Mouse (Mus musculus) CH12.LX (cell line): Measurements from ENCODE around the gene Ttll4.

ENCODE experiments used
- BHLHE40 ChIP-seq: IDR thresholded peaks from 2 replicates; pipeline ENCODE4 v1.6.1; 2011; ENCODE audit warnings: mild to moderate bottlenecking, low read depth, low read length, improper control_type of control experiment
- CTCF ChIP-seq, 2 experiments: IDR thresholded peaks in 1 of 2; conservative IDR thresholded peaks in 1 of 2; 2 replicates each; pipeline ENCODE4 v1.5.1; 2011 to 2012; ENCODE audit warnings: low read depth in 2 of 2, low read length in 2 of 2, improper control_type of control experiment in 1 of 2, inconsistent platforms in 1 of 2, mild to moderate bottlenecking in 1 of 2, moderate library complexity in 1 of 2
- ETS1 ChIP-seq: conservative IDR thresholded peaks from 2 replicates; pipeline ENCODE4 v1.6.1; 2012; ENCODE audit warnings: low read depth, mild to moderate bottlenecking, inconsistent platforms, low read length, improper control_type of control experiment, moderate library complexity
- NRF1 ChIP-seq: IDR thresholded peaks from 2 replicates; pipeline ENCODE4 v1.6.1; 2014; ENCODE audit warnings: low read depth, mild to moderate bottlenecking, inconsistent platforms, low read length, improper control_type of control experiment, moderate library complexity
- POLR2A ChIP-seq: IDR thresholded peaks from 2 replicates; pipeline ENCODE4 v1.6.1; 2011; ENCODE audit warnings: low read depth, mild to moderate bottlenecking, improper control_type of control experiment, low read length
- USF1 ChIP-seq: IDR thresholded peaks from 2 replicates; pipeline ENCODE4 v1.6.1; 2014; ENCODE audit warnings: low read depth, mild to moderate bottlenecking, inconsistent platforms, low read length, improper control_type of control experiment

DNA sequence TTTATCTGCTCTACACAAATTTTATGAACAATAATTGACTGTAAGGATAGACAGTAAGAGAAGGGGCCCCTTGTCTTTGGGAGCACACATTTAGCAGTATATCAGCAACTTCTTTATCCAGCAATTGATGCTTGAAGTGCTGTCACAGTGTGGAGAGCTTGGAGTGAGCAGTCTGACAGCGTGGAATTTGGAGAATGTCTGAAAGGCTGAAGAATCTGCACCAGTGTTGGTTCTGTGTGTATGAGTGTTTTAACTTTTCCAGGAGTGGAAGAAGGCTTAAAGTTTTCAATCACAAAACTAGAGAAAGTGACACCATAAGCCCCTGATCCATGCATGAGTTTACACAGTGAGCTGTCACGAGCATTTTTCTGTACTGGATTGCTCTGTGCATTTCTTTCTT, 18.0 kb upstream of the Ttll4 start:
- TF ChIP-seq NRF1 (no peak), CTCF (conservative IDR thresholded peaks at IDR 0.05 in 1 of 2, IDR thresholded peaks at IDR 0.05 in 1 of 2; ENCODE audit: low read depth in 2 of 2, low read length in 2 of 2) (no peak), ETS1 (no peak), BHLHE40 (no peak), POLR2A (no peak), USF1 (no peak)
